Mouse (Mus musculus) liver, postnatal 0 days (tissue): ENCODE measurements around the gene Col8a2.

Experiments used
- CTCF ChIP-seq: sonication (generic); IDR thresholded peaks from 2 replicates; pipeline ENCODE4 v1.5.1; 2016; ENCODE audit warnings: antibody characterized with exemption, low read depth
- EP300 ChIP-seq: IDR thresholded peaks from 2 replicates; pipeline ENCODE4 v1.6.1; 2016; ENCODE audit warnings: antibody characterized with exemption, low read depth, mild to moderate bottlenecking

- TF ChIP-seq CTCF: no peak
- TF ChIP-seq EP300: no peak
Measured at GRCm38 (mm10) chr4:126278565-126278915, 8.1 kb upstream of the Col8a2 start.
